Mouse (Mus musculus): ENCODE measurements around the gene Tmc4. TPM values are rescaled to one million over a fixed set of nuclear protein-coding genes. Genes with fewer than 3 reads are reported as not detected.
"Not testable (repeated sequence)": the region's sequence is repeated elsewhere in the genome, so short reads cannot be mapped to it uniquely, and the experiment has no call there.

Gene Tmc4
- 12.1 and 14.8 TPM in 2 replicates for polyA plus RNA-seq (2012; rRNA removed)

DNA sequence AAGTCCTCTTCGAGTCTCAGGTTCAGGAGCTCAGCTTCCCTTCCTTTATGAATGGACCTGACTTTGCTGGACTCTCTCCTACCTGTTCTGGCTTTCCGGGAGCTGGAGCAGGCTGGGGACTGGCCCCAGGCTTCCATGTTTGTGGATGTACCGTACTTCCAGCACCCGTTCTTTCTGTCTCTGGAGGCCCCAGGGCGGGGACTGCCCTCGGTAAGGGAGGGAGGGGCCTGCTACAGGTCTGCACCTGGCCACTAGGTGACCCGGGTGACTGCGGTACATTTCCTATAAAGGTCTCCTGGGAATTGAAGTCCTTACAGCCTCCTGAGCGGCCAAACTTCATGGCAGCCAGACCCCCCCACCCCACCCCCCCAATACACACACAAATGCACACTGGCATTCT, at the start of gene Tmc4:
Tmc4 (minus strand) TSS at position 212 of the 400 bp plus-strand sequence.
- DNase-seq (ENCODE audit: extremely low spot score in 1 of 2, low spot score in 1 of 2): no peak

DNA sequence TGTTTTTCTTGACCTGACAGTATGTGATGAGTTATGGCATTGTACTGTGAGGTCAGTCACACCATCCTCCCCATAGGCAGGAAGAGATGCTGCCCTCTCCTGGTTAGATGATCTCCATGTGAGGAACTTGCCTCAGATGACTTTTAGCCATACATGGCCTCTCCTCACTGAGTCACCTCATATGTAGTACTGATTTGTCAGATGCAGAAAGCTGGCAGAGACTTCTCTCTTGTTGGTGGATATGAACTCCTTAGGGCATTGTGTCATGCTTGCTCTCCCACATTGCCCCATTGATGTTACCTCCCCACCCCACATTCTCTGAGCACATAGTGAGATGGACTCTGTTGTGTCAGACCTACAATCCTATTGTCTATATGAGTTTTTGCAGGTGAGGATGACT, 48.1 kb upstream of the Tmc4 start:
- not testable (repeated sequence) for DNase-seq (ENCODE audit: extremely low spot score in 1 of 2, low spot score in 1 of 2)

DNA sequence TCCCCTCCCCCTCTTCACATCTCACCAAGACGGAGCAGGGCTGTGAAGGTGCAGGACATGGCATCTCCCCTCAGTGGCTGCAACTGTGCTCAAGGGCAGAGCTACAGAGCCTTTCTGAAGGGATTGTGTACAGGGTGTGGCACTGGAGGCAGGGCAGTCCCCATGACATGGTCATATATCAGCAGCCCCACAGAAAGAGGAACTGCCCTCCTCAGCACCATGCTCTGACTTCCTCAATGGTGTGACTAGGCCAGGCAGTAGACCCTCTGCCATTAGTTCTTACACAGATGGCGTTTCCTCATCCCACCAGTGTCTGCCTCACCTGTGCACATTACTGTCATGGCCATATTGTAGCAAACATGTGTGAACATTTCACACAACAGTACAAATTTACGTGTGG, 42.9 kb upstream of the Tmc4 start, which contains the start of gene Pirb:
Pirb (minus strand) TSS at position 124 of the 400 bp plus-strand sequence.
- DNase-seq (ENCODE audit: extremely low spot score in 1 of 2, low spot score in 1 of 2): not testable (repeated sequence)

DNA sequence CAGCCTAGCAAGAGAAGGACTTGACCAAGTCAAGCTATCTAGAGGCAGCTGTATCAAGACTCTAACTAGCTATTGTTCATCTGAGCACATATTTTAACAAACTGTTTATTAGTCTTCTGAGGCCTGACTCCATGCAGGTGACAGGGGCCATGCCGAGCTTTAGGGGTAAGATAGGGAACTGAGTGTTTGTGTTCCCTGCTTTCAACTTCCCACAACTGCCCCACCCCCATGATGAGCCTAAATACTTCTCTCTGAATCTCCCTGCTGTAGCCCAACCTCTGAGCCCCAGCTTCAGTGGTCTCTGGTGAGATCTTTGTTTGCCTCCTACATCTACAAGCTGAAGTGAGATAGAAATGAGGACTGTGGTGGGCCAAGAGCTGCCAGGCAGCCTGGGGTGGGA, 37.9 kb upstream of the Tmc4 start:
- DNase-seq (ENCODE audit: extremely low spot score in 1 of 2, low spot score in 1 of 2): no peak

DNA sequence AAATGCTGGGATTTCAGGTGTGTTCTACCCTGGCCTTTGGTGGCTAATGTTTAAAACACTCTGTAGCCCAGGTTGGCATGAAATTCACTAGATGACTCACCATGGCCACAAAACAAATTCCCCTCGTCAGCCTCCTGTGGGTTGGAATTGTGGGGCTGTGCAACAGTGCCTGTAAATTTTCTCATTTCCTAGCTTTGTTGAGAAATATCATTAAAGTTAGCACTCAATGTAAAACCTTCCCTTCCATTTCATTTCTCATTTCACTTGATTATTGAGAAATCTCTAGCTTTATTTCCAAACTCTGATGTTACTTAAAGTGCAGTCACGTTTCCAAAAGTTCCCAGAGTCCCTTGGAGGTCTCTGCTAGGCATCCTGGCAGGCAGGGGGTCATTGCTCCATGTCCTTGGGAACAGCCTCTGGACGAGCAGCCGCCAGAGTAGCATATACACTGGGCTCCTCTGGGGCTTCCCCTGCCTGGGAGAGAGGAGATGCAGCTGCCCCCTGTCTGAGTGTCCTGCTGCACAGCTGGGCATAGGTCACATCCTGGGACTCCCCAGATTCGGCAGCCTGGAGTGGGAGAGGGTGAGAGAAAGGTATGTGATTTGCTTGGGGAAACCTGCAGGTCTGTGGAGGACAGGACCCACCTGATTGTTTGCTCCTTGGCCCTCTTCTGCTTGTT, 35.0 kb upstream of the Tmc4 start:
- no peak for DNase-seq (ENCODE audit: extremely low spot score in 1 of 2, low spot score in 1 of 2)

DNA sequence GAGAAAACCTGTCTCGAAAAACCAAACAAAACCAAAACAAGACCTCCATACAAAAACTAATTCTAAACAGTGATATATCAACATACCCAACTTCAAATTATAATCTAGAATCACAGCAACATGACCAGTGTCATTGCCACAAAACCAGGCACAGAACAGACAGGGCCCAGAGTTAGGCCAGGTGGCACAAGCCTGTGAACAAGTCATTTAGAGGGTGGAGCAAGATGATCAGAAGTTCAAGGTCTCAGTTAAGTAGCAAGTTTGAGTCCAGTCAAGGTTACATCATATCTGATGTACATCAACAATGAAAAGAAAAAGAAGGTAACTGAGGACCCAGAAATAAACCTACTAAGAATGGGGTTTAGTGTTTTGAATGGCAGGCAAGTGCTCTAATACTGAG, 31.6 kb upstream of the Tmc4 start:
- no peak for DNase-seq (ENCODE audit: extremely low spot score in 1 of 2, low spot score in 1 of 2)

DNA sequence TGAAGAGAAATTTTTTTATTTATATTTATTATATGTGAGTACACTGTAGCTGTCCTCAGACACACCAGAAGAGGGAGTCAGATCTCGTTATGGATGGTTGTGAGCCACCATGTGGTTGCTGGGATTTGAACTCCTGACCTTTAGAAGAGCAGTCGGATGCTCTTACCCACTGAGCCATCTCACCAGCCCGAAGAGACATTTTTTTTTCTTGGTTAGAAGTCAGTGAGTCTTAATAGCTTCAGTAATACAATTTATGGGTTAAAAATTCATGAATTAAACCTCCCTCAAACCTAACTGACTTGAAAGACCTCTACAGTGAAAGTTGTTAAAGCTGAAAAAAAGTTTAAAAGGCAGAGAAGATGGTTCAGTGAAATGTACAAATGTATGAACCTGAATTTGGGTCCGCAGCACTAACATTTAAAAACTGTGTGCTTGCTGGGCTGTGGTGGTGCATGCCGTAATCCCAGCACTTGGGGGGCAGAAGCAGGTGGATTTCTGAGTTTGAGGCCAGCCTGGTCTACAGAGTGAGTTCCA, 31.2 kb upstream of the Tmc4 start:
- not testable (repeated sequence) for DNase-seq (ENCODE audit: extremely low spot score in 1 of 2, low spot score in 1 of 2)

DNA sequence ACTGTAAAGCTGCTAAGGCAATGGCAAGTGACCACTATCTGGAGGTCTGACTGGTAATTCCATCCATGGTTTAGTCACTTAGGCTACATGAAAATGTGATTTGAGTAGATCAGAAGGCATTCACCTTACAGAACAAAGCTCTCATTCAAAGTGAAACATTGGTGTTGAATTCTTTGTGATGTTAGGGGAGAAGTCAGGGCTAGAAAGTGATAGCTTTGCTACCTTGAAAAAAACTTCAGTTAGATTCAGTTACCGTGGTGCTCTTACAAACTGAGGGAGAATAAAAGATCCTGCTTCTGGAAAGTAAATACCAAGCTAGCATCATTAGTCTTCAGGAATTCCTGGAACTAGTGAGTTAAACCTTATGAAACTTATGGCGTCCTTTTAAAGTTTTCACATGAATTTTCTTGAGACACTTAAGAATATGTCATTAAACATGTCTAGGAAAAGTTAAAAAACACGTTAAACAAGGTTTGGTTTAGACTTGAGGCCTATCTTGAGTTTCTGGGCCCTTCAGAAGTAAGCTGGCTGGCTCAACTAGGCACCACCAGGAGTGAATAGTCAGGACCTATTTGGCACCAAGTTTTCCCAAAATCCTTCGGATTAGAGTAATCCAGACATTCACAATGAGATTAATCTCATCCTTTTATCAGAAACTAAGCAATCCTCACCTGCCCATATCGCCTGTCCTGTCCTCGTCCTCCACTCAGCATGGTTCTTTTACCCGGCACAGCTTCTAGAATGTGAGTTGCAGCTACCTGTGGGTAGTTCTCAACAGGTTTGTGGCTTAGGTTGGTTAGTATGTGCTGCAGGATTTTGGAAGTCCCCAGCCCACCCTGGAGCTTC, 30.4 kb upstream of the Tmc4 start:
- DNase-seq (ENCODE audit: extremely low spot score in 1 of 2, low spot score in 1 of 2): no peak

DNA sequence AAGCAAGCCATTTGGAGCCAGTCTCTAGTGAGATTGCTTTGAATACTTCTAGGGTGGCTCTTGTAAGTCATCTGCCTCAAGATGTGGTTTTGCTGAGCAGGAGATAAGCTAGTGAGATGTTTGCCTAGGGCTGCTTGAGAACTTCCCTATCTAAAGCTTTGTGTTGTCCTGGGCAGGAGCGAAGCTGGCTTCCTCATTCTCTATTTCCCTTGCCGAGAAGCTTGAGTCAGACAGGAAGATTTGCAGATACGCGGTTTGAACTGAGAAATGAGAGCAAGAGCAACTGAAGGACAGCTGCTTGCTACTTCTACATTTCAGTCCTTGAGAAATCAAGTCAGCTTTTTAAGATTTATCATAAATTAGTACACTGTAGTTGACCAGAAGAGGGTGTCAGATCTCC, 29.7 kb upstream of the Tmc4 start:
- no peak for DNase-seq (ENCODE audit: extremely low spot score in 1 of 2, low spot score in 1 of 2)

DNA sequence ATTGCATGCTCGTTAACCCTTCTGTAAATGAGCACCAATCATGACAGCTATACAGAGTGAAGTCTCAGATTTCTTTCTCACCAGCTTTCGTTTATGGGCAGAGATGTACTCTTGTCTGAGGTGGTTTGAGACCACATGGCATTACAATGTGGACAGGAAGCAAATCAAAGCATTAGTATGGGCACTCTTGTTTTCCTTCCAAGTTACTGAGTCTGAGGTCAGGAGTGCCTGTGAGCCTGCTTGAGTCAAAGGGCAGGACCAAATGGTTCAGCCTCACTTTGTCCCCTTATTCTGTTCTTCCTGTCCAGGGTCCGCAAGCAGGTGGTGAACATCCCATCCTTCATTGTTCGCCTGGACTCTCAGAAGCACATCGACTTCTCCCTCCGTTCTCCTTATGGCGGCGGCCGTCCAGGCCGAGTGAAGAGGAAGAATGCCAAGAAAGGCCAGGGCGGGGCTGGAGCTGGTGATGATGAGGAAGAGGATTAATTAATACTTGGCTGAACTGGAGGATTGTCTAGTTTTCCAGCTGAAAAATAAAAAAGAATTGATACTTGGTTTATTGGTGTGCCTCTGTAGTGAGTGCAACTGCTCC, 29.1 kb upstream of the Tmc4 start:
- DNase-seq (ENCODE audit: extremely low spot score in 1 of 2, low spot score in 1 of 2): no peak

DNA sequence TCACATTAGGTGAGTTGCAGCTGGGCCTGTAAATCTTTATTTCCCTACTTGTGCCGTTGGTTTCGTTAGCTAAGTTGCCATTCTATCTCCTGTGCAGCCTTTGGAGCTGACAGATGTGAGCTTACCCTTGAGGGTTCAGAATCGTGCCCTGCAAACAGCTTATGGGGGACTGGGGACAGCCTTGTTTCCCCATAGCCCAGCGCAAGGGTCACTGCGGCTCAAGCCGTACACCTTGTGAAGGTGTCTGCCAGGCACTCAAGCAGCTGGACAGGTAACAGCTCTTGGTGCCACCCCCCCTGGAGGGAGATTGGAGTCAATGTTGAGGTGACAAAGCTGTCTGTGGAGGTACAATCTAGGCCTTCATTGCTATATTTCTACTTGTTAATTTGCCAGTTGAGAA, 28.6 kb upstream of the Tmc4 start:
- DNase-seq (ENCODE audit: extremely low spot score in 1 of 2, low spot score in 1 of 2): no peak

DNA sequence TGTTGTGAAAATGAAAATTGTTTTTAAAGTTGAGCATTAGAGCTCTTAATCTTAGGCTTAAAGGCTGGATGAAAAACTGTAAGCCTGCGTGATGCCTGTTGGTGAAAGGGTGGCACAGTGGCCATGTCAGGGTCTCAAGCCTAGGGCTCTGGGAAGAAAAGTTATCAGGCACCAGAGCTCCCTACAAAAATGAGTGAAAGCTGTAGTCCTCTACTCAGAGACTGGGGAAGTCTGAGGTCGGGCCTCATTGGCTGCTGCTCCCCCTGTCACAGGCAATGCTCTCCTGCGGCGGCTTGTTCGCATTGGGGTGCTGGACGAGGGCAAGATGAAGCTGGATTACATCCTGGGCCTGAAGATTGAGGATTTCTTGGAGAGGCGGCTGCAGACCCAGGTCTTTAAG, 28.1 kb upstream of the Tmc4 start:
- not testable (repeated sequence) for DNase-seq (ENCODE audit: extremely low spot score in 1 of 2, low spot score in 1 of 2)

DNA sequence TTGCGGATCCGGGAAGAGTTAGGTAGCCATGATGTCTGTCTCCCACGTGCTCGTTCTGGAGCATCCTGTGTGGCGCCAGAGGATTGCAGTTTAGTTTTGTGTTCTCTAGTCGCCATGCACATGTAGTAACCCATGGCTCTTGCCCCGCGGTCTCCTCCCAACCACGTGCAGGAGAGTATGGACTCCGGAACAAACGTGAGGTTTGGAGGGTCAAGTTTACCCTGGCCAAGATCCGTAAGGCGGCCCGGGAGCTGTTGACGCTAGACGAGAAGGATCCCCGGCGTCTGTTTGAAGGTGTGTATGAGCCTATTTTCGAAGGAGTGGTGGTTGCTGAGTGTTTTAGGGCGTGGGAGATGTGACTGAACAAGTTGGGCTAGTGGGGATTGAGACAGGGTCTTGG, 27.1 kb upstream of the Tmc4 start:
- no peak for DNase-seq (ENCODE audit: extremely low spot score in 1 of 2, low spot score in 1 of 2)

DNA sequence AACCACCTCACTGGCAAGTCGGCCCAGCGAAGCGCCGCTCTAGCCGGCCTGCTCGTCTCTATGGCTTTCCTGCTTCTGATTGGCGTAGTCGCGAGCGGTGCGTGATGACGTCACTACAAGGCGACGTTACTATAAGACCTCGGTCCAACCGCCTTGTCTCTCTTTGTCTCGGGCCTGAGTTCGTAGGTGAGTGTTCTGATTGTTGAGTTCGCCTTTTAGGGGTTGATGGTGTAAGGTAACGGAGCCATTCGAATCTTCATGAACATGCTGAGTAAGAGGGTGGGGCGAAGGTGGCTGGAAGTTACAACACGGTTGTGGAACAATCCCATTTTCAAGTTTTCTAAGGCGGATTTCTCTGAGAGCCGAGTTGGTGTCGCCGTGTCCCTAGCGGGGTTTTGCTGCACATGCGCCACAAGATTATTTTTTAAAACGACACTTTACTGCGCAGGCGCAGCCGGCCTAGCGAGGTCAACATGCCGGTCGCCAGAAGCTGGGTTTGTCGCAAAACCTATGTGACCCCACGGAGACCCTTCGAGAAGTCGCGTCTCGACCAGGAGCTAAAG, 26.6 kb upstream of the Tmc4 start, which contains the start of gene Rps9:
Rps9 (plus strand) TSS at position 115 of the 563 bp plus-strand sequence.
- peak; percentile 97 to 99 for DNase-seq (ENCODE audit: extremely low spot score in 1 of 2, low spot score in 1 of 2)

DNA sequence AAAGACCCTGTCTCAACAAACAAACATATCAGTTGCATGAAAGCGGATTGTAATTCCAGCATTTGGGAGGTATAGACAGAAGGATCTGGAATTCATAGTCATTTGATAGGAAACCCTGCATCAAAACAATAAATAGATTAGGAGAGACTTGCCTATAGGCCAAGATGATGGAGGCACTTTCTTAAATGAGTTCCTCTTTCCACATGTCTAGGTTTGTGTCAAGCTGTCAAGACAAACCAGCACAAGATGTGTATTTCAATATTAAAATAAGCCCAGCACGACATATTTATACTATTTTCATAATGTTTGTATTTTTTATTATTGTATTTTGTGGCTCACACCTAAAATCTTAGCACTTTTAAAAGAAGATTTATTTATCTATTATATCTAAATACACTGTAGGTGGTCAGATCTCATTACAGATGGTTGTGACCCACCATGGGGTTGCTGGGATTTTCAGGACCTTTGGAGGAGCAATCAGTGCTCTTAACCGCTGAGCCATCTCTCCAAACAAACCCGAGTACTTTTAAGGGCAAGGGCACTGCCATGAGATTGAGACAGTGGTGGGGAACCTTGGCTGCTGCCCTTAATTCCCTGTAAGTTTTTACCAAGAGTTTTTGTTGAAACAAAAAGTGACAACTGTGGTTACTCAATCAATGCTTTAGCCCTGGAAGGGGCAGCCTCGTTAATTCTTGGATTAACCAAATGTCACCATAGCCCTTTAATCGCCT, 26.0 kb upstream of the Tmc4 start:
- no peak for DNase-seq (ENCODE audit: extremely low spot score in 1 of 2, low spot score in 1 of 2)

DNA sequence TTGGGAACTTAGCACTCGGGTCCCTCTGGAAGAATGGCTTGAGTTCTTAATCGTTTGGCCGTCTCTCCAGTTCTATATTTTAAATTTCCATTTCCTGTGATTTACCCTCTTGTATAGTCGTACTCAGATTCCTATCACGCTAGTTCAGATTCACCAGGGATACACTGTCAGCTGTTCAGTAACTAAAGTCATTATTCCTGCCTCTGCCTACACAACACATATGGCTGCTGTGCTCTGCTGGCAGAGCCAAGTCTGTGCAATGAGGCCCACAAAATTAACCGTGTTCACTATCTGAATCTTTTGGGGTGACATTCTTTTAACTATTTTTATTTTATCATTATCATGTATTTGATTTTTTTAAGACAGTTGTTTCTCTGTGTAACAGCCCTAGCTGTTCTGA, 21.1 kb upstream of the Tmc4 start:
- DNase-seq (ENCODE audit: extremely low spot score in 1 of 2, low spot score in 1 of 2): no peak

DNA sequence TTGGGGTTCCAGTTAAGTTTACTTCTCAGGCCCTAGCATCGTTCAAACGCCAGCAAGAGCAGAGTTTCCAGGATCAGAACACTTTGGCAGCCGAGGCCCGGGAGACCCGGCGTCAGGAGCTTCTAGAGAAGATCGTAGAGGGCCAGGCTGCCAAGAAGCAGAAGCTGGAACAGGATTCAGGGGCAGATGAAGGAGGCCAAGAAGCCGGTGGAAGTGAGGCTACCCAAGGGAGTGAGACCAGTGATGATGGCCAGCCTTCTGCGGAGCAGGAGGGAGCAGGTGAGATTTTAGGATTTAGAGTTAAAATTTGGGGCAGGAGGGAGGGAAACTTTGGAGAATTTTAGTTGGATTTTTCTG, 17.6 kb upstream of the Tmc4 start:
- not testable (repeated sequence) for DNase-seq (ENCODE audit: extremely low spot score in 1 of 2, low spot score in 1 of 2)

DNA sequence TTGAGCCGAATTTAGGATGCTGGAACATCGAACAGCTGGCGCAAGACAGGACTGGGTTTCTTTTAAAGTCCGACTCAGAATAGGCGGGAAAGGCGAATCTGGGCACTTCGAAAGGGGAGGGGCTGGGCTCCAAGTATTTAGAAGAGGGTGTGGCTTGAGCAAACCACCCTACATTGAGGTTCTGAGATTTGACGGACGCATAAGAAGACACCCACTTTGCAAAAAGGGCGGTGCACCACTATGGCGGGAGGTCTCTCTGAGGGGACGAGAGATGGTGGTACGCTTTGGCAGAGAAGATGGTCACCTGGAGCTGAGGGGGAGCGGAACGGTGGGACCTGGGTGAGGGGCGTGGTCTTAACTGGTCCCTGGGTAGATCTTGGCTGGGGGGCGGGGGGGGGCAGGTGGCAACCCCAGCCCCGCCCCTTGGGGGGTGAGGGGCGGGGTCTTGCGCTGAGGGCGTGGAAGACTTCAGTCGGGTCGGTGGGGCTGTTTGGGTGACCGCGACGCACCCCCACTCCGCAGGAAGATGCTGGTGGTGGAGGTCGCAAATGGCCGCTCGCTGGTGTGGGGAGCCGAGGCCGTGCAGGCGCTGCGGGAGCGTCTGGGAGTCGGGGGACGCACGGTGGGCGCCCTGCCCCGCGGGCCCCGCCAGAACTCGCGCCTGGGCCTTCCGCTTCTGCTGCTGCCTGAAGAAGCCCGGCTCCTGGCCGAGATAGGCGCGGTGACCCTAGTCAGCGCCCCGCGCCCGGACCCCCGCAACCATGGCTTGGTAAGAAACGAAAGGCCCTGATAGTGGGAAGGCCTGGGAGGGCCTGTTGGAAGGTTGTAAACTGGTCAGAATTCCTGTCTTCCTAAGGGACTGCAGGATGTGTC, 17.0 kb upstream of the Tmc4 start:
- DNase-seq (ENCODE audit: extremely low spot score in 1 of 2, low spot score in 1 of 2): peak; percentile 49 to 59

DNA sequence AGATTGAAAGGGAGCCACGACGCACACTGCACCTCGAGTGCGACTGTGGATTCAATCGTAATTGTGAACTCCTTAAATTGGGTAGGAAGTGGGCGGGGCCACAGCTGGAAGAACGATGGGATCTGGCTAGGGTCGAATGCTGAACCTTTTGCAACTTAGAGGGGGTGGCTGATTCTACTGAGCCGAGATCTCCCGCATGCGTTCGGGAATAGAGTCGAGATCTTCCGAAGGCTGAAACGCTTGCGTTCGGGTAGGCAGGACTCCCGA, 16.4 kb upstream of the Tmc4 start:
- no peak for DNase-seq (ENCODE audit: extremely low spot score in 1 of 2, low spot score in 1 of 2)

Measured in frontal cortex, adult 2 months (tissue).